7 mouse cellular contexts compared by ENCODE assay signal in genomic region chr3:137955560-137956081, GRCm38 (mm10). TPM values are rescaled to one million over a fixed set of nuclear protein-coding genes. Genes with fewer than 3 reads are reported as not detected.
DNase-seq lines count a peak whose midpoint lies in the region; ATAC-seq lines count a peak whose summit lies in the region.

No protein-coding gene starts in this region.

- H3K9me3 ChIP-seq in embryonic facial prominence, embryonic 15.5 days (replicated peaks): no peaks in the 10 kb centered on the region
- no peaks in the 10 kb centered on the region for H3K9me3 ChIP-seq in neural tube, embryonic 15.5 days (replicated peaks)

- H3K9ac ChIP-seq in embryonic facial prominence, embryonic 15.5 days: no peak overlapping the region
- no peak overlapping the region for H3K9ac ChIP-seq in neural tube, embryonic 15.5 days (replicated peaks)

- DNase-seq in thymus, postnatal 0 days (ENCODE audit: low spot score): peak; percentile 47
- no peak for DNase-seq in thymus, postnatal 10 days (ENCODE audit: low spot score in 2 of 2)
- peak; percentile 26 to 37 for DNase-seq in kidney, postnatal 4 days
- DNase-seq in right cerebral cortex, postnatal 14 days: no peak

- ATAC-seq in embryonic facial prominence, embryonic 15.5 days (ENCODE audit: insufficient number of reproducible peaks, low FRiP score, low TSS enrichment, low read depth): no peak
- ATAC-seq in neural tube, embryonic 15.5 days (ENCODE audit: low FRiP score): no peak
- no peak for ATAC-seq in erythroid progenitor cell, adult 5-6 weeks (replicated peaks; ENCODE audit: low FRiP score, poor library complexity, severe bottlenecking)

- H3K4me1 ChIP-seq in embryonic facial prominence, embryonic 15.5 days: peaks cover 25% of the 10 kb centered on the region
- H3K4me1 ChIP-seq in neural tube, embryonic 15.5 days: peaks cover 16% of the 10 kb centered on the region

- H3K27ac ChIP-seq in embryonic facial prominence, embryonic 15.5 days (replicated peaks): no peak overlapping the region
- no peak overlapping the region for H3K27ac ChIP-seq in neural tube, embryonic 15.5 days (replicated peaks)

- 11% methylated on average over 16 of the region's 16 CpGs for WGBS in embryonic facial prominence, embryonic 15.5 days
- 29% methylated on average over 16 of the region's 16 CpGs for WGBS in neural tube, embryonic 15.5 days

- no peaks in the 10 kb centered on the region for H3K27me3 ChIP-seq in embryonic facial prominence, embryonic 15.5 days
- no peaks in the 10 kb centered on the region for H3K27me3 ChIP-seq in neural tube, embryonic 15.5 days (replicated peaks)

- H3K4me2 ChIP-seq in embryonic facial prominence, embryonic 15.5 days (replicated peaks): peak overlapping the region; percentile 41
- peak overlapping the region; percentile 46 for H3K4me2 ChIP-seq in neural tube, embryonic 15.5 days

- H3K36me3 ChIP-seq in embryonic facial prominence, embryonic 15.5 days: no peaks in the 10 kb centered on the region
- no peaks in the 10 kb centered on the region for H3K36me3 ChIP-seq in neural tube, embryonic 15.5 days

- peak overlapping the region; percentile 16 for H3K4me3 ChIP-seq in embryonic facial prominence, embryonic 15.5 days (replicated peaks)
- no peak overlapping the region for H3K4me3 ChIP-seq in neural tube, embryonic 15.5 days (replicated peaks)

RNA-seq across cellular contexts. Expression of gene Dapp1, which starts 25.7 kb away (rescaled TPM):
- 22.6 and 26.0 TPM in 2 replicates for polyA plus RNA-seq in thymus, postnatal 0 days (2015; fragmentation: Nextera tagmentation; extraction: Ambion mirVana)
- polyA plus RNA-seq in embryonic facial prominence, embryonic 15.5 days (2015; fragmentation: Nextera tagmentation; extraction: Ambion mirVana): 11.5 and 15.9 TPM in 2 replicates
- polyA plus RNA-seq in neural tube, embryonic 15.5 days (2015; fragmentation: Nextera tagmentation; extraction: Ambion mirVana): 1.5 and 7.7 TPM in 2 replicates
- total RNA-seq in erythroid progenitor cell, adult 5-6 weeks (2015; ENCODE audit: low replicate concordance): 22.3 and 27.7 TPM in 2 replicates
- 26.3 TPM in 2 replicates for total RNA-seq in erythroid progenitor cell, adult 5-6 weeks (2017; ENCODE audit: low replicate concordance)

RNA-seq across cellular contexts. Expression of gene Lamtor3, which starts 37.3 kb away (rescaled TPM):
- 119 and 129 TPM in 2 replicates for polyA plus RNA-seq in thymus, postnatal 0 days (2015; fragmentation: Nextera tagmentation; extraction: Ambion mirVana)
- 110 and 116 TPM in 2 replicates for polyA plus RNA-seq in embryonic facial prominence, embryonic 15.5 days (2015; fragmentation: Nextera tagmentation; extraction: Ambion mirVana)
- 128 and 132 TPM in 2 replicates for polyA plus RNA-seq in neural tube, embryonic 15.5 days (2015; fragmentation: Nextera tagmentation; extraction: Ambion mirVana)
- total RNA-seq in erythroid progenitor cell, adult 5-6 weeks (2015; ENCODE audit: low replicate concordance): 75.0 and 88.0 TPM in 2 replicates
- 58.6 and 69.3 TPM in 2 replicates for total RNA-seq in erythroid progenitor cell, adult 5-6 weeks (2017; ENCODE audit: low replicate concordance)

Comparison
In these comparisons a context has a peak if more than half of its experiments do, and no peak if none do; other contexts are left out.
1. DNase-seq: peak in thymus, postnatal 0 days (single experiment) and kidney, postnatal 4 days (2 of 2); none in thymus, postnatal 10 days (0 of 2) and right cerebral cortex, postnatal 14 days (single experiment).